Mouse (Mus musculus) liver, postnatal 0 days (tissue): ENCODE measurements at regions not wholly inside any gene's neighbourhood (a gene's known extent, or its start where the extent isn't known, plus 50 kb on each side); places are given as distances from the start of the nearest gene placed in this dataset.

Source experiments
- ATAC-seq: fragments of 200-750 bp; cut with Nextera tagmentation; 2 replicates; pipeline ENCODE4 v1.8.0; 2017; ENCODE audit warnings: mild to moderate bottlenecking, moderate library complexity
- DNase-seq: peaks from one replicate; pipeline ENCODE4 v3.0.0-alpha.2; 2016
- H3K27ac ChIP-seq: fragments of 300-500 bp; sonication (generic); 2 replicates; pipeline ENCODE4 v1.5.1; 2014; ENCODE audit warnings: antibody characterized with exemption, moderate library complexity, mild to moderate bottlenecking, low read depth
- H3K27me3 ChIP-seq: fragments of 300-500 bp; sonication (generic); 2 replicates; pipeline ENCODE4 v1.6.1; 2014; ENCODE audit warnings: low read length, control low read depth, mixed read lengths; ENCODE audit not compliant: insufficient read depth
- H3K36me3 ChIP-seq: fragments of 300-500 bp; sonication (generic); replicated peaks from 2 replicates; pipeline ENCODE4 v1.6.1; 2014; ENCODE audit warnings: mild to moderate bottlenecking, control low read depth, low read length, moderate library complexity, mixed read lengths; ENCODE audit not compliant: insufficient read depth
- H3K4me1 ChIP-seq: fragments of 300-500 bp; sonication (generic); 2 replicates; pipeline ENCODE4 v1.6.1; 2014; ENCODE audit warnings: antibody characterized with exemption, mild to moderate bottlenecking, control low read depth; ENCODE audit not compliant: insufficient read depth
- H3K4me2 ChIP-seq: fragments of 300-500 bp; sonication (generic); 2 replicates; pipeline ENCODE4 v1.6.1; 2014; ENCODE audit warnings: low read depth, mild to moderate bottlenecking, low read length, moderate library complexity, mixed read lengths
- H3K4me3 ChIP-seq: fragments of 300-500 bp; sonication (generic); 2 replicates; pipeline ENCODE4 v1.5.1; 2014; ENCODE audit warnings: low read depth, low read length
- H3K9ac ChIP-seq: fragments of 300-500 bp; sonication (generic); replicated peaks from 2 replicates; pipeline ENCODE4 v1.6.1; 2014; ENCODE audit warnings: mild to moderate bottlenecking, moderate library complexity
- H3K9me3 ChIP-seq: fragments of 300-500 bp; sonication (generic); 2 replicates; pipeline ENCODE4 v1.6.1; 2016; ENCODE audit warnings: mild to moderate bottlenecking, control low read depth, low read length, mixed read lengths
- CTCF ChIP-seq: sonication (generic); IDR thresholded peaks from 2 replicates; pipeline ENCODE4 v1.5.1; 2016; ENCODE audit warnings: antibody characterized with exemption, low read depth
- EP300 ChIP-seq: IDR thresholded peaks from 2 replicates; pipeline ENCODE4 v1.6.1; 2016; ENCODE audit warnings: antibody characterized with exemption, low read depth, mild to moderate bottlenecking
- WGBS: fragments of 180-500 bp; shearing (Covaris S2); extraction: QIAGEN DNeasy Blood & Tissue Kit; methylation state at CpG from one replicate; pipeline ENCODE4 v1.1.7; 2014; ENCODE audit not compliant: insufficient replicate concordance; 5-methylcytosine and 5-hydroxymethylcytosine counted together

DNA sequence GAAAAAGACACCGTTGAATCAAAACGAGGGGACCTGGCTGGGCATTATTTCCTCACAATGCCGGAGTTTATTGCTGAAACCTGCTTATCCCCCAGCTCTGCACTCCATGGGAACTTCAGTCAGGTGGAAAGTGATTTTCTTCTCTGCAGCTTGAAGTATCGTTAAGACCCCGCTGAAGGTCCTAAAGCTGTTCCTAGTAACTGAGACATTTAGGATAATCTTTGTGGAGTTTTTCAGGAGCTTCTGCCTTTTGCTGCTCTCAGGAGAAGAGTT is 185.0 kb upstream of the Sp8 start:
- no peak for TF ChIP-seq EP300
- no peak for TF ChIP-seq CTCF
- H3K36me3 ChIP-seq = no peaks in the 10 kb centered on the region
- H3K9ac ChIP-seq = no peak overlapping the region
- H3K27me3 ChIP-seq = no peaks in the 10 kb centered on the region
- no peak overlapping the region for H3K4me2 ChIP-seq
- WGBS = 15% methylated on average over 5 of the region's 5 CpGs
- H3K9me3 ChIP-seq = no peaks in the 10 kb centered on the region
- DNase-seq (no peak), ATAC-seq (no peak)
- no peaks in the 10 kb centered on the region for H3K4me1 ChIP-seq
- no peak overlapping the region for H3K27ac ChIP-seq
- H3K4me3 ChIP-seq = no peak overlapping the region

DNA sequence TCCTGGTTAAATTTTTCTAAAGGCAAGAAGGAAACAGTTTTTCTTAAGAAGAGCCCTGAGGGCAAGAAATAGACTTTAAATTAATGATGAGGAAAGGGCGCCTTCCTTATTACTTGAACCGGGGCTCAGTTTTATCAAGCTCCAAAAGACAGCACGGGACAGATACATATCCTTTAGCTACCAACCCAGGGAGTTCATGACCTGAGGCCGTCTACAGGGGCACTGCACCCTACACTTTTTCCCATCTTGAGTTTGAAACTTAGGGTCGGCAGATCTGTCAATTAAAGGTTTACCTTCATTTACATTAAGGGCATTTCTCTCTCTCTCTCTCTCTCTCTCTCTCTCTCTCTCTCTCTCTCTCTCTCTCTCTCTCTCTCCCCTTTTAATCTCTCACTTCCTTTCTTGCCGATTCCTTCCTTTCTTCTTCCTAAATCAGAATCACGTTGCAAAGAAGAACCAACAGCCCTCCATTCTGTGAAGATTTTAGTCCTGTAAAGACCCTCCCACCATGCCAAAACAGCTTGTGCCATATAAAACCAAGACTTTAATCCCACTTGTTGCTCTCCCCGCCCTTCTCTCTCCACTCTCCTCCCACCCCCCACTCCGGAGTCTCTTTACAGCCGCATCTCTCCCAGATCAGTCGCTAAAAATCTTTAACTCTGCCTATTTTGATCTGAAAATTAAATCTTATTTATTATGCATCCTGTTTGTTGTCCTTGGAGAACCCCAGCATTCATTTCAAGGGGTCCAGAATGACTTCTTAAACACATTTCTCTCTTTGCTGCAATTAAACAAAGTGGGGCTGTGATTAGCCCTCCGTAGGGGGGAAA is 185.5 kb upstream of the Sp8 start:
- 17% methylated on average over 12 of the region's 12 CpGs for WGBS
- Histone ChIP-seq H3K9ac (no peak overlapping the region), H3K9me3 (no peaks in the 10 kb centered on the region), H3K4me1 (no peaks in the 10 kb centered on the region), H3K4me2 (no peak overlapping the region), H3K36me3 (no peaks in the 10 kb centered on the region), H3K27me3 (no peaks in the 10 kb centered on the region), H3K4me3 (no peak overlapping the region), H3K27ac (no peak overlapping the region)
- no peak for ATAC-seq
- no peak for TF ChIP-seq EP300
- no peak for DNase-seq

DNA sequence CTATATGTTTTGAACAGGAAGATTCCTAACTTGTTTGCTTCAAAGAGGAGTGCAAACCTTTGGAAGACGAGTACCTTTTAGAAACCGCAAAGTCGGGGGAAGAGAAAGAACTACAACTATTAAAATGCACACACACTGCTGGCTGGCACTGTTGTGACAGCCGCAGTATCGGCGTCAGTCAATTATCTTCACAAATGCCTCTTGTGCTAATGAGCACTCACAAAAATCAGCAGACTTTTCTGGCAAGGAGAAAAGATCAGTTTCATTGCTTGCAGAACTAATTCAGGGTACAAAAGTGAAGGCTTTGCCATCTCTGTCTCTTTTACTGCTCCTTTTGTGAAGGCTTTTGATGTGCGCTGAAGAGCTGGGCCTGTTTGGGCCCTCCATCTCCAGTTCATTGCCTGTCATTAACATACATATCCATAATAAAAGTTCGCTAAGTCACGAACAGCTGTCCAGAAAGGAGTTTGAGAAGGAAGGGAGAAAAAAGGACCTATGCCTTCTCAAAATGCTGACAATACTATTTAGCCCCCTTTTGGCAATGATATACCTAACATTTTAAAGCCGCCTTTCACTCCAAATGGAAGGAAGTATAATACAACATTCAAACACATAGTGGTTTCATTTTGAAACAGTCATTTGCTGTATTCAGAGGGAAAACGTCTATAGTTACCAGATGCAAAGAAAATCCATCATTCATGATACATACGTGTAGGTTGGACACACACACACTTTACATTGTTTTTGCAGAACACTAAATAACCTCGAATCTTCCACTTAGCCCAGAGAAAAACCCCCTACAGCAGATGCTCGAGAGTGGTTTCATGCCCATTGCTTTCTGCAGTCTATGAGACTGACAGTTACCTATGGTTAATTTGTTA is 186.6 kb upstream of the Sp8 start:
- no peak for TF ChIP-seq EP300
- TF ChIP-seq CTCF = no peak
- Histone ChIP-seq H3K36me3 (no peaks in the 10 kb centered on the region), H3K4me3 (no peak overlapping the region), H3K9ac (no peak overlapping the region), H3K27me3 (no peaks in the 10 kb centered on the region), H3K4me2 (no peak overlapping the region), H3K4me1 (no peaks in the 10 kb centered on the region), H3K27ac (no peak overlapping the region), H3K9me3 (no peaks in the 10 kb centered on the region)
- no peak for ATAC-seq
- no peak for DNase-seq
- WGBS = 67% methylated on average over 14 of the region's 14 CpGs

DNA sequence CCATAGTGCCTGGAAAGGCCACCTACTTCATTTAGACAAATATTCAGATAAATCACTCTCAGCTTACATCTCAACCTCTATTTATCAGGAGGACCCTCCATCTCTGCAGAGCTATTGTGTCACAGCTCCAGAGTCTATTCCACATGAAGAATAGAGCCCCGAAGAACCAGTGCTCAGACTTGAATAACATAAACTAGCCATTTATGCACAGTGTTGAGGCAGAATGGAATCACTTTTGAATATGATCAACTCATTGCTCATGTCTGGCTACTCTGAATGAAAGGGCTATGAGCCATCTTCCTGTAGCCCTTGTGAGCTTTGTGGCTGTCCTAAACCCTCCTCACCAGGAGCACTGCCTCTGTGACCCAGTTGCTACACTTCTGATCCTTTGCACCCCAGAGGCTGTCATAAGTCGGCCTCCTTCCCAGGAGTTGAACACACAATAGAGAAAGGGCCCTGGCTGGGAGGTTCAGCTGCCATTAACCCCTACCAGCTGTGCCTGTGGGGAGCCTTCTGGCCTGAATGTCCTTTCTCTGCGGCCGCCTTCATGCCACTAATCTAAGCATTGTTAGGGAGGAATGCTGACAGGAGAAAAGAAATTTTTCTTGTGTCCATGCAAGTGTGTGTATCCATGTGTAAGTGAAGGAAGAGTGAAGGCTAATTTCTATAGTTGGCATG is 195.5 kb upstream of the Sp8 start:
- TF ChIP-seq EP300 = no peak
- Histone ChIP-seq H3K27ac (no peak overlapping the region), H3K27me3 (no peaks in the 10 kb centered on the region), H3K9ac (no peak overlapping the region), H3K4me1 (no peaks in the 10 kb centered on the region), H3K4me2 (no peak overlapping the region), H3K4me3 (no peak overlapping the region), H3K36me3 (no peaks in the 10 kb centered on the region), H3K9me3 (no peaks in the 10 kb centered on the region)
- 73% methylated on average over 4 of the region's 4 CpGs for WGBS
- ATAC-seq (no peak), DNase-seq (no peak)

DNA sequence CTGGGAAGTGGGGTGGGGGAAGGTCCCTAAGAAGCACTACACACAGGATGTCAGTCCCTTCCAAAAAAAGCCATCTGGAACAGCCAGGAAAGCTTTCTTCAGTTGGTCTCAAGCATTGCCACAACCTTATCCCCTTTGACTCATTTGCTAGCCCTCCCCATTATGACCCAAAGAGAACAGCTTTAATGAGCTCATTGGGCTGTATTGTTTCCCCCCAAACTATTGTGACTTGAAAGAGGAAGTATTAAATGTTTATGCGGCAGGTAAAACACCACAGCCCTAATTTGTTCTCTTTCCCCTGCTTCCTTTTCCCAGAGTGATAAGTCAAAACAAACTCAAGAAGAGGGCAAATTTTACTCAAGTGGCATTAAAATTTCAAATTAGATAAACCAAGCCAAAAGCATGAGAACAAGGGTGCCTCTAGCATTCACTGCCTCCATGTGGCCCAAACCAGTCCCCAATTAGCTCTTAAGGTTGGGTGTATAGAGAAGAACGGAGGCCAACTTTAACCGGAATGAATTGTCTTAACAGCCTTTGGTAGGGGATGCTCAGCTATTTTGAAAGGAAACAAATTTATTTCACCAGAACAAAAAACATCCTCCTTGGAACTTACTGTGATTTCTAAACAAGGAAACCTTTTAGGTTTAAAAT is 196.7 kb upstream of the Sp8 start:
- no peaks in the 10 kb centered on the region for H3K9me3 ChIP-seq
- no peaks in the 10 kb centered on the region for H3K4me1 ChIP-seq
- DNase-seq (no peak), ATAC-seq (no peak)
- H3K27me3 ChIP-seq = no peaks in the 10 kb centered on the region
- no peak overlapping the region for H3K4me2 ChIP-seq
- H3K9ac ChIP-seq = no peak overlapping the region
- no peak overlapping the region for H3K4me3 ChIP-seq
- no peaks in the 10 kb centered on the region for H3K36me3 ChIP-seq
- no peak overlapping the region for H3K27ac ChIP-seq
- WGBS = 80% methylated on average over 3 of the region's 3 CpGs
- TF ChIP-seq CTCF = no peak
- no peak for TF ChIP-seq EP300

DNA sequence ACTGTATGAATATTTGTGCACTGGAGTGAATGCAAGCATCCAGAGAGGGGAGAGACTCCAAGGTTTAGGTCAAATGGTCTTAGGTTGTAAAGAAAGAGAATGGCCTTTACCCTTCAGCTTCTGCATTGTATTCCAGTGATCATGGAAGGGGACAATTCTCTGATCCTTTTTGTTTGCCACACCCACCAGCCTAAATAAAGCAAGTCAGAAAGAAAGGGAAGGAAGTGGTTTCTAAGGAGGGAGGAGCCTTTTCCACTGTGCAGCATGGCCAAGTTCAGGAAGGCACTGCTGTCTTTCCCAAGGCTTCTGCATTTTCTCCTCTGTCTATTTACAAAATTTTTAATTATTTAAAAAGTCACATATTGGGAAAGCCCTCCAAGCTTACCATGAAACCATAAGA is 197.5 kb upstream of the Sp8 start:
- no peaks in the 10 kb centered on the region for H3K4me1 ChIP-seq
- no peak overlapping the region for H3K9ac ChIP-seq
- no peak overlapping the region for H3K27ac ChIP-seq
- DNase-seq (no peak), ATAC-seq (no peak)
- no peaks in the 10 kb centered on the region for H3K27me3 ChIP-seq
- no peaks in the 10 kb centered on the region for H3K36me3 ChIP-seq
- H3K9me3 ChIP-seq = no peaks in the 10 kb centered on the region
- no peak overlapping the region for H3K4me3 ChIP-seq
- no peak overlapping the region for H3K4me2 ChIP-seq
- TF ChIP-seq EP300 (no peak), CTCF (no peak)
